Mouse (Mus musculus): ENCODE results near the gene Cdhr2. TPM values are rescaled to one million over a fixed set of nuclear protein-coding genes. Genes with fewer than 3 reads are reported as not detected.

Cdhr2 gene
- polyA plus RNA-seq, 1 experiment from 2014 or later, result 0.14 TPM

DNA sequence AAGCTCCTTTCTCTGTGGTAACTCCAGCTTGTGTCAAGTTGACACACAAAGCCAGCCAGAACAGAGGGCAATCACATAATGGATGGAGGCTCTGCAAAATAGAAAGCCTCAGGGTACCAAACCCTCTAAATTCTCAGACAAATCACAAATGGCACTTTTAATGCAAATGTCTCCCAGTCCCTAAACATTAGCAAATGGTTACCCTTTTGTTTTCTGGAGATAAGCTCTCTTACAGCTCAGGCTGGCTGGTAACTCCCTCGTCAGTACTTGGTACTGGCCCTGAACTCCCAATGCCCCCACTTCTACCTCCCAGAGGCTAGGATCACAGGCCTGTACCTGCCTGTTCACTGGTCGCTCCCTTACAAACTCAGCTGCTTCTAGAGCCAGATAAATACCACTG lies 82.0 kb downstream of the Cdhr2 start:
- no peak for DNase-seq (ENCODE audit: low spot score)

DNA sequence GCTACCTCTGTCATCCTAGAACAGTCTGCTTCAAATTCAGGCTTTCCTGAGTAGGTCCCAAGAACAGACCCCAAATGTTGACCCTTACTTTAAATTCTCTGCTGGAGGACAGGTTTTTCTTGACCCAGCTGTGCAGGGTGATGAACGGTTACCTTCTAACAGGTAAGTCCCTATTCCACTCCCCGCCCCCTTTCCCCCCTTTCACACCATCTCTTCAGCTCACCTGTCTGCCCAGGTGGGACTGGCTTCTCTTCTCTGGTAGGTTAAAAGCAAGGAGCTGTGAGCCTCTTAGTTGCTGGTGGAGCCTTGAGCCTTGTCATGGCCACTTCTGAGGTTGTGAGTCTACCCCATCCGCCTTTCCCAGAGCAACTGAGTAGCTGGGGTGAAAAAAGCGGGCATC lies 82.4 kb downstream of the Cdhr2 start, which contains the start of gene Eif4e1b:
Eif4e1b (plus strand) TSS at position 301 of the 400 bp plus-strand sequence.
- DNase-seq (ENCODE audit: low spot score), result no peak

Other genes with a start within 250 kb of the Cdhr2 start
- gene Thoc3, start 232.6 kb upstream of the Cdhr2 start, polyA plus RNA-seq (2015; fragmentation: Nextera tagmentation; extraction: Ambion mirVana), result 90.2 and 91.4 TPM in 2 replicates
- 4.3 and 4.9 TPM in 2 replicates for gene Simc1, start 197.7 kb upstream of the Cdhr2 start, polyA plus RNA-seq (2015; fragmentation: Nextera tagmentation; extraction: Ambion mirVana)
- 69.8 and 76.4 TPM in 2 replicates for gene 4833439L19Rik, start 136.0 kb upstream of the Cdhr2 start, polyA plus RNA-seq (2015; fragmentation: Nextera tagmentation; extraction: Ambion mirVana)
- gene Arl10, start 126.4 kb upstream of the Cdhr2 start, polyA plus RNA-seq (2015; fragmentation: Nextera tagmentation; extraction: Ambion mirVana), result 7.0 and 8.3 TPM in 2 replicates
- gene Nop16, start 111.4 kb upstream of the Cdhr2 start, polyA plus RNA-seq (2015; fragmentation: Nextera tagmentation; extraction: Ambion mirVana), result 64.8 and 72.4 TPM in 2 replicates
- 250 and 258 TPM in 2 replicates for gene Higd2a, start 111.3 kb upstream of the Cdhr2 start, polyA plus RNA-seq (2015; fragmentation: Nextera tagmentation; extraction: Ambion mirVana)
- gene Cltb, start 90.1 kb upstream of the Cdhr2 start, polyA plus RNA-seq (2015; fragmentation: Nextera tagmentation; extraction: Ambion mirVana), result 56.5 and 57.0 TPM in 2 replicates
- 52.6 and 52.8 TPM in 2 replicates for gene Faf2, start 79.7 kb upstream of the Cdhr2 start, polyA plus RNA-seq (2015; fragmentation: Nextera tagmentation; extraction: Ambion mirVana)
- 73.0 and 83.5 TPM in 2 replicates for gene Rnf44, start 7.6 kb upstream of the Cdhr2 start, polyA plus RNA-seq (2015; fragmentation: Nextera tagmentation; extraction: Ambion mirVana)
- 0.77 and 1.0 TPM in 2 replicates for gene Gprin1, start 48.4 kb downstream of the Cdhr2 start, polyA plus RNA-seq (2015; fragmentation: Nextera tagmentation; extraction: Ambion mirVana)
- 0.31 TPM in 1 of 2 replicates, not detected in the other for gene Sncb, start 65.1 kb downstream of the Cdhr2 start, polyA plus RNA-seq (2015; fragmentation: Nextera tagmentation; extraction: Ambion mirVana)
- gene Eif4e1b, start 82.5 kb downstream of the Cdhr2 start, polyA plus RNA-seq (2015; fragmentation: Nextera tagmentation; extraction: Ambion mirVana), result not detected in 2 replicates
- 4.4 and 5.0 TPM in 2 replicates for gene Tspan17, start 87.9 kb downstream of the Cdhr2 start, polyA plus RNA-seq (2015; fragmentation: Nextera tagmentation; extraction: Ambion mirVana)
- gene Unc5a, start 247.9 kb downstream of the Cdhr2 start, polyA plus RNA-seq (2015; fragmentation: Nextera tagmentation; extraction: Ambion mirVana), result 0.75 and 1.2 TPM in 2 replicates

Data from thymus, postnatal 0 days (tissue).